In genomic region chr2:93956331-93956801, GRCm38 (mm10) we compare ENCODE assay signal across 8 mouse cellular contexts. TPM values are rescaled to one million over a fixed set of nuclear protein-coding genes. Genes with fewer than 3 reads are reported as not detected.
DNase-seq lines count a peak whose midpoint lies in the region; ATAC-seq and TF ChIP-seq lines count a peak whose summit lies in the region.

No protein-coding gene starts in this region.

- peak; percentile 70 for DNase-seq in MN1 (ENCODE audit: low spot score)
- DNase-seq in cerebellum, adult 11-12 months, result peak; percentile 70
- DNase-seq in heart, postnatal 25 days (ENCODE audit: low spot score), result peak; percentile 12
- peak; percentile 72 to 79 for DNase-seq in kidney, postnatal 4 days
- peak; percentile 65 for DNase-seq in lung, adult 2 months
- peak; percentile 70 for DNase-seq in ovary, adult 18-20 months (ENCODE audit: low spot score)
- no peak for DNase-seq in spleen, postnatal 36 days (ENCODE audit: low spot score in 2 of 2)

- no peaks in the 10 kb centered on the region for H3K9me3 ChIP-seq in forebrain, embryonic 16.5 days (ENCODE audit: control insufficient read depth, low read length)

- intact Hi-C loops in heart, postnatal 25 days (cut with DNase I), result loop anchor here (5.0 kb wide), 1 partner anchor 84 kb away; no protein-coding TSS in a partner anchor

- H3K4me3 ChIP-seq in forebrain, embryonic 16.5 days (replicated peaks; ENCODE audit: low read length), result peak overlapping the region; percentile 76
- peak overlapping the region; percentile 76 for H3K4me3 ChIP-seq in lung, adult 2 months (replicated peaks; ENCODE audit: extremely low read depth, low read depth, low read length)

- H3K36me3 ChIP-seq in forebrain, embryonic 16.5 days (ENCODE audit: control insufficient read depth, insufficient read depth), result no peaks in the 10 kb centered on the region

- under 1% methylated on average over 38 of the region's 44 CpGs for WGBS in forebrain, embryonic 16.5 days
- WGBS in lung, adult 2 months, result under 1% methylated on average over 43 of the region's 44 CpGs

- peak overlapping the region; percentile 97 for H3K27ac ChIP-seq in forebrain, embryonic 16.5 days (ENCODE audit: low read length)

- H3K27me3 ChIP-seq in forebrain, embryonic 16.5 days (replicated peaks; ENCODE audit: control insufficient read depth, insufficient read depth, low read length), result no peaks in the 10 kb centered on the region

- TF ChIP-seq CTCF in lung, adult 2 months (IDR thresholded peaks at IDR 0.05; ENCODE audit: insufficient read depth, low read length), result no peak

- H3K4me2 ChIP-seq in forebrain, embryonic 16.5 days (ENCODE audit: low read length), result peak overlapping the region; percentile 91

- peak; percentile 34 for ATAC-seq in forebrain, embryonic 16.5 days

- H3K4me1 ChIP-seq in forebrain, embryonic 16.5 days (replicated peaks; ENCODE audit: control insufficient read depth, insufficient read depth, low read length), result peaks cover 42% of the 10 kb centered on the region
- H3K4me1 ChIP-seq in lung, adult 2 months (ENCODE audit: control insufficient read depth, insufficient read depth, low read length), result peaks cover 9% of the 10 kb centered on the region

- H3K9ac ChIP-seq in forebrain, embryonic 16.5 days (replicated peaks; ENCODE audit: low read depth, low read length), result peak overlapping the region; percentile 94

- TF ChIP-seq POLR2A in lung, adult 2 months (IDR thresholded peaks at IDR 0.05; ENCODE audit: borderline replicate concordance, extremely low read depth, low read depth, low read length), result no peak

RNA-seq across cellular contexts. Expression of gene Gm13889, which starts 0.6 kb away (rescaled TPM):
- 17.7 and 18.2 TPM in 2 replicates for polyA plus RNA-seq in forebrain, embryonic 16.5 days (2015; fragmentation: Nextera tagmentation; extraction: Ambion mirVana)
- total RNA-seq in heart, postnatal 25 days (2021), result 10 to 100 TPM in 1 of 2 experiments, 1 to 10 TPM in 1; 9.5 to 11.2 TPM
- 51.8 and 107 TPM in 2 replicates for polyA plus RNA-seq in lung, adult 2 months (2012; rRNA removed)

RNA-seq across cellular contexts. Expression of gene Gm27027, which starts 39.8 kb away (rescaled TPM):
- polyA plus RNA-seq in forebrain, embryonic 16.5 days (2015; fragmentation: Nextera tagmentation; extraction: Ambion mirVana), result not detected in 2 replicates
- not detected for total RNA-seq in heart, postnatal 25 days (2021)
- not detected in 2 replicates for polyA plus RNA-seq in lung, adult 2 months (2012; rRNA removed)

RNA-seq across cellular contexts. Expression of gene Alkbh3, which starts 54.2 kb away (rescaled TPM):
- polyA plus RNA-seq in forebrain, embryonic 16.5 days (2015; fragmentation: Nextera tagmentation; extraction: Ambion mirVana), result 55.1 and 57.4 TPM in 2 replicates
- total RNA-seq in heart, postnatal 25 days (2021), result 10 to 100 TPM; 56.9 to 63.9 TPM
- 28.2 and 36.6 TPM in 2 replicates for polyA plus RNA-seq in lung, adult 2 months (2012; rRNA removed)

Comparison
In these comparisons a context has a peak if more than half of its experiments do, and no peak if none do; other contexts are left out.
1. DNase-seq: peak in MN1 (single experiment), cerebellum, adult 11-12 months (single experiment), heart, postnatal 25 days (single experiment), kidney, postnatal 4 days (2 of 2), lung, adult 2 months (single experiment) and ovary, adult 18-20 months (single experiment); none in spleen, postnatal 36 days (0 of 2).